In the genomic region with DNA sequence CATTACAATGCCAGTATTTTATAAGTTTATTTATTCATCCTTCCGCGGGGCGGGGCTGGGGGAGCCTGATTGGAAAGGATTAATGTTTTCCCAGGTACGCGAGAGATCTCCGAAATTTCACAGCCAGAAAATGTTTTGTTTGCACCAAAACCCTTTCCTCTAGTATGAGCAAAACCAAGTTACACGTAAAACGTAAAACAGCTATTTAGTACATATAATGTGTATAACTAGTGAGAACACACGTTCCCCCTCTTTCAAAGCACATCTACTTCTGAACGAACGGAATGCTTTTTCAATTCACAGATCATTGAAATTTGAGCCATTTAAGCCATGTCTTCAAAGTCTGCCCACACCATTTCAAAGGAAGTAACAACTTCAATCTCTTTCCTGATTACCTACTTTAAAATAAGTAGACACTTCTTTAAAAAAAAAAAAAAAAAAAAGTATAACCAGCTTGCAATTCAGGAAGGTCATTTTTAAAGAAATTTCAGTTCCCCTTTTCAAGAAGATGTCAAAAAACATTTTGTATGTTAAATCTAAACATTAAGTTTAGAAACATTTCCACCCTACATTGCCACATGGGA, we compare ENCODE assay signal across 8 mouse cellular contexts. TPM values are rescaled to one million over a fixed set of nuclear protein-coding genes. Genes with fewer than 3 reads are reported as not detected.
DNase-seq lines count a peak whose midpoint lies in the region; ATAC-seq lines count a peak whose summit lies in the region.

No protein-coding gene starts in this region.

- no peaks in the 10 kb centered on the region for H3K27me3 ChIP-seq in kidney, embryonic 15.5 days
- H3K27me3 ChIP-seq in embryonic facial prominence, embryonic 10.5 days (replicated peaks; ENCODE audit: low read depth, poor library complexity, severe bottlenecking) = 0 out of 2 replicates have a peak, but pooled peaks cover 3% of the 10 kb centered on the region
- no peaks in the 10 kb centered on the region for H3K27me3 ChIP-seq in intestine, embryonic 14.5 days (replicated peaks; ENCODE audit: control insufficient read depth, insufficient read depth, low read length)
- no peaks in the 10 kb centered on the region for H3K27me3 ChIP-seq in neural tube, embryonic 11.5 days (ENCODE audit: control insufficient read depth, insufficient read depth, low read length)

- peak overlapping the region; percentile 90 for H3K4me2 ChIP-seq in kidney, embryonic 15.5 days
- peak overlapping the region; percentile 94 for H3K4me2 ChIP-seq in intestine, embryonic 14.5 days (ENCODE audit: low read length)
- H3K4me2 ChIP-seq in neural tube, embryonic 11.5 days (ENCODE audit: low read depth) = peak overlapping the region; percentile 75

- H3K27ac ChIP-seq in kidney, embryonic 15.5 days = peak overlapping the region; percentile 97
- H3K27ac ChIP-seq in embryonic facial prominence, embryonic 10.5 days (replicated peaks) = peak overlapping the region; percentile 92
- peak overlapping the region; percentile 94 for H3K27ac ChIP-seq in intestine, embryonic 14.5 days (ENCODE audit: low read depth)
- H3K27ac ChIP-seq in neural tube, embryonic 11.5 days (ENCODE audit: low read depth, low read length) = no peak overlapping the region

- H3K36me3 ChIP-seq in kidney, embryonic 15.5 days = no peaks in the 10 kb centered on the region
- no peaks in the 10 kb centered on the region for H3K36me3 ChIP-seq in embryonic facial prominence, embryonic 10.5 days (replicated peaks)
- no peaks in the 10 kb centered on the region for H3K36me3 ChIP-seq in intestine, embryonic 14.5 days (ENCODE audit: control insufficient read depth, insufficient read depth, low read length)
- H3K36me3 ChIP-seq in neural tube, embryonic 11.5 days (ENCODE audit: control insufficient read depth, insufficient read depth, low read length) = no peaks in the 10 kb centered on the region

- whole genome bisulfite sequencing in kidney, embryonic 15.5 days = 10% methylated on average over 11 of the region's 11 CpGs
- 12% methylated on average over 11 of the region's 11 CpGs for WGBS in embryonic facial prominence, embryonic 10.5 days
- 13% methylated on average over 11 of the region's 11 CpGs for WGBS in intestine, embryonic 14.5 days
- 17% methylated on average over 11 of the region's 11 CpGs for WGBS in neural tube, embryonic 11.5 days

- no peak for ATAC-seq in kidney, embryonic 15.5 days (replicated peaks; ENCODE audit: low FRiP score)
- ATAC-seq in intestine, embryonic 14.5 days (replicated peaks; ENCODE audit: low FRiP score, low TSS enrichment, low read depth) = no peak
- no peak for ATAC-seq in neural tube, embryonic 11.5 days (ENCODE audit: insufficient read depth, low FRiP score, low TSS enrichment)

- H3K4me3 ChIP-seq in kidney, embryonic 15.5 days (replicated peaks) = peak overlapping the region; percentile 98
- peak overlapping the region; percentile 90 for H3K4me3 ChIP-seq in embryonic facial prominence, embryonic 10.5 days
- peak overlapping the region; percentile 88 for H3K4me3 ChIP-seq in intestine, embryonic 14.5 days (ENCODE audit: low read depth, low read length)
- peak overlapping the region; percentile 86 for H3K4me3 ChIP-seq in neural tube, embryonic 11.5 days (ENCODE audit: low read depth, low read length)

- H3K9me3 ChIP-seq in kidney, embryonic 15.5 days (replicated peaks) = no peaks in the 10 kb centered on the region
- H3K9me3 ChIP-seq in embryonic facial prominence, embryonic 10.5 days = no peaks in the 10 kb centered on the region
- H3K9me3 ChIP-seq in intestine, embryonic 14.5 days (ENCODE audit: control insufficient read depth, low read length) = no peaks in the 10 kb centered on the region
- no peaks in the 10 kb centered on the region for H3K9me3 ChIP-seq in neural tube, embryonic 11.5 days (ENCODE audit: control insufficient read depth, low read length)

- H3K9ac ChIP-seq in kidney, embryonic 15.5 days = peak overlapping the region; percentile 83
- H3K9ac ChIP-seq in intestine, embryonic 14.5 days (ENCODE audit: low read length) = peak overlapping the region; percentile 88
- peak overlapping the region; percentile 85 for H3K9ac ChIP-seq in neural tube, embryonic 11.5 days (ENCODE audit: low read length)

- DNase-seq in kidney, postnatal 10 days = no peak
- no peak for DNase-seq in embryonic facial prominence, embryonic 10.5 days (ENCODE audit: low spot score)
- DNase-seq in intestine, embryonic 14.5 days (ENCODE audit: low spot score) = no peak
- DNase-seq in neural tube, embryonic 11.5 days (ENCODE audit: low spot score) = no peak
- no peak for DNase-seq in cerebellum, postnatal 4 days (ENCODE audit: low spot score in 2 of 2)
- DNase-seq in left cerebral cortex, adult 8-10 months (ENCODE audit: low spot score in 2 of 2) = no peak
- DNase-seq in gastrocnemius, postnatal 25 days = no peak

- H3K4me1 ChIP-seq in kidney, embryonic 15.5 days = peaks cover 15% of the 10 kb centered on the region
- peaks cover 20% of the 10 kb centered on the region for H3K4me1 ChIP-seq in embryonic facial prominence, embryonic 10.5 days
- peaks cover 16% of the 10 kb centered on the region for H3K4me1 ChIP-seq in intestine, embryonic 14.5 days (replicated peaks; ENCODE audit: control insufficient read depth, insufficient read depth, low read length)
- H3K4me1 ChIP-seq in neural tube, embryonic 11.5 days (ENCODE audit: control insufficient read depth, insufficient read depth, low read length) = 0 out of 2 replicates have a peak, but pooled peaks cover 3% of the 10 kb centered on the region

RNA-seq across cellular contexts. Expression of a gene that starts 0.9 kb away (rescaled TPM):
- polyA plus RNA-seq in kidney, embryonic 15.5 days (2015; fragmentation: Nextera tagmentation; extraction: Ambion mirVana) = 64.9 and 67.2 TPM in 2 replicates
- polyA plus RNA-seq in embryonic facial prominence, embryonic 10.5 days (2016; fragmentation: Nextera tagmentation; extraction: Ambion mirVana) = 35.4 and 35.8 TPM in 2 replicates
- 73.7 and 73.8 TPM in 2 replicates for polyA plus RNA-seq in intestine, embryonic 14.5 days (2014; fragmentation: Nextera tagmentation; extraction: Ambion mirVana)
- polyA plus RNA-seq in neural tube, embryonic 11.5 days (2014; fragmentation: Nextera tagmentation; extraction: Ambion mirVana) = 50.2 and 51.5 TPM in 2 replicates
- 10 to 100 TPM; 26.8 to 33.7 (median 29.1) TPM for total RNA-seq in left cerebral cortex, adult 8-10 months (2022)
- 10 to 100 TPM in 1 of 2 experiments, 1 to 10 TPM in 1; 7.8 to 11.8 TPM for total RNA-seq in gastrocnemius, postnatal 25 days (2021)

RNA-seq across cellular contexts. Expression of a gene that starts 31.3 kb away (rescaled TPM):
- polyA plus RNA-seq in kidney, embryonic 15.5 days (2015; fragmentation: Nextera tagmentation; extraction: Ambion mirVana) = 24.1 and 25.4 TPM in 2 replicates
- polyA plus RNA-seq in embryonic facial prominence, embryonic 10.5 days (2016; fragmentation: Nextera tagmentation; extraction: Ambion mirVana) = 18.3 and 18.8 TPM in 2 replicates
- 15.8 and 17.5 TPM in 2 replicates for polyA plus RNA-seq in intestine, embryonic 14.5 days (2014; fragmentation: Nextera tagmentation; extraction: Ambion mirVana)
- polyA plus RNA-seq in neural tube, embryonic 11.5 days (2014; fragmentation: Nextera tagmentation; extraction: Ambion mirVana) = 40.3 and 44.1 TPM in 2 replicates
- total RNA-seq in left cerebral cortex, adult 8-10 months (2022) = 10 to 100 TPM; 26.0 to 31.1 (median 29.2) TPM
- total RNA-seq in gastrocnemius, postnatal 25 days (2021) = 10 to 100 TPM; 55.4 to 60.9 TPM
